Mouse (Mus musculus) lung, adult 2 months (tissue): Measurements from ENCODE around the gene Btf3l4. TPM values are rescaled to one million over a fixed set of nuclear protein-coding genes. Genes with fewer than 3 reads are reported as not detected.

Source experiments
- DNase-seq: peaks from one replicate; pipeline ENCODE4 v3.0.0; 2022
- H3K4me1 ChIP-seq: fragments of 200-500 bp; 2 replicates; pipeline ENCODE4 v1.6.1; 2011; ENCODE audit warnings: low read length; ENCODE audit not compliant: control insufficient read depth, insufficient read depth
- H3K4me3 ChIP-seq: fragments of 200-500 bp; replicated peaks from 2 replicates; pipeline ENCODE3; 2011; ENCODE audit warnings: low read depth, mild to moderate bottlenecking, control low read depth, low read length; ENCODE audit errors: extremely low read depth
- CTCF ChIP-seq: fragments of 200-500 bp; IDR thresholded peaks from 2 replicates; pipeline ENCODE4 v1.5.1; 2011; ENCODE audit warnings: mild to moderate bottlenecking, low read length, control low read depth; ENCODE audit not compliant: insufficient read depth
- POLR2A ChIP-seq: fragments of 200-500 bp; IDR thresholded peaks from 2 replicates; pipeline ENCODE4 v1.6.1; 2011; ENCODE audit warnings: low read depth, mild to moderate bottlenecking, control low read depth, low read length, borderline replicate concordance; ENCODE audit errors: extremely low read depth
- WGBS: fragments of 180-500 bp; shearing (Covaris S2); methylation state at CpG from one replicate; pipeline ENCODE4 v1.1.7; 2018; 5-methylcytosine and 5-hydroxymethylcytosine counted together
- polyA plus RNA-seq: library from polyadenylated mRNA; depleted of rRNA; stranded (reverse); fragments of >200 nt; gene quantifications from 2 replicates; pipeline ENCODE4 v1.2.3, GENCODE M21; 2012

The Btf3l4 gene
- polyA plus RNA-seq, 1 experiment, result 12.8 TPM

- no peak for DNase-seq
- Histone ChIP-seq H3K4me3 (no peak overlapping the region), H3K4me1 (peaks cover 8% of the 10 kb centered on the region)
- no peak for TF ChIP-seq CTCF
- TF ChIP-seq POLR2A, result no peak
- 46% methylated on average over 5 of the region's 5 CpGs for WGBS
Observed at GRCm38 (mm10) chr4:108845824-108846569, 12.6 kb upstream of the Btf3l4 start.

- Histone ChIP-seq H3K4me1 (0 out of 2 replicates have a peak, but pooled peaks cover 2% of the 10 kb centered on the region), H3K4me3 (no peak overlapping the region)
- TF ChIP-seq POLR2A (no peak), CTCF (no peak)
- DNase-seq, result no peak
Observed at GRCm38 (mm10) chr4:108843336-108843735, 9.9 kb upstream of the Btf3l4 start.

- TF ChIP-seq POLR2A (no peak), CTCF (no peak)
- no peak for DNase-seq
- Histone ChIP-seq H3K4me3 (no peak overlapping the region), H3K4me1 (0 out of 2 replicates have a peak, but pooled peaks cover 3% of the 10 kb centered on the region)
- 61% methylated on average over 7 of the region's 7 CpGs for WGBS
Observed at GRCm38 (mm10) chr4:108841920-108842578, 8.6 kb upstream of the Btf3l4 start.

DNA sequence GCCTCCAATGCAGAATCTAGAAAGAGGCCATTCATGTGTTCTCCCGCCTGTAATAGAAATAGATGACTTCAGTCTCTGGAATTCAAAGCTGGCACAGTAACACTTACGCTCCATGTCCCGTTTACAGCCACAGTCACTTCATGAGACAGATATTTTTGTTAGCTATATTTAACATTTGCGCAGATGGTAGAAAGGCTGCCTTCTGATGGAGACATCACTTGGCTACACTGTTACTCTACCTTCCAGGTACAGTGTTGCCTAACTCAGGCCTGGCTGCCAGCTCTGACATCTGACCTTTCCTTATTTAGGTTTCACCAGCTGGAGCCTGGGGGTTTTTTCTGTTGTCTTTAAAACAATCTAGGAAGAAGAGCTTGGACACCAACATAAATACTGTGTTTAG lies 4.6 kb upstream of the Btf3l4 start:
- no peak overlapping the region for H3K4me3 ChIP-seq
- WGBS, result 35% methylated on average over 4 of the region's 4 CpGs
- no peak for DNase-seq

GRCm38 (mm10) chr4:108835496-108835895 lies 2.1 kb upstream of the Btf3l4 start:
- WGBS, result 39% methylated on average over 3 of the region's 3 CpGs
- Histone ChIP-seq H3K4me1 (peaks cover 7% of the 10 kb centered on the region; the same call in 1 of the 2 replicates), H3K4me3 (peak overlapping the region; percentile 97)
- no peak for TF ChIP-seq POLR2A
- TF ChIP-seq CTCF, result no peak
- no peak for DNase-seq

More for the DNA sequence above, 4.6 kb upstream of the Btf3l4 start:
- H3K4me1 ChIP-seq, result peaks cover 7% of the 10 kb centered on the region; the same call in 1 of the 2 replicates
- TF ChIP-seq POLR2A (no peak), CTCF (no peak)

DNA sequence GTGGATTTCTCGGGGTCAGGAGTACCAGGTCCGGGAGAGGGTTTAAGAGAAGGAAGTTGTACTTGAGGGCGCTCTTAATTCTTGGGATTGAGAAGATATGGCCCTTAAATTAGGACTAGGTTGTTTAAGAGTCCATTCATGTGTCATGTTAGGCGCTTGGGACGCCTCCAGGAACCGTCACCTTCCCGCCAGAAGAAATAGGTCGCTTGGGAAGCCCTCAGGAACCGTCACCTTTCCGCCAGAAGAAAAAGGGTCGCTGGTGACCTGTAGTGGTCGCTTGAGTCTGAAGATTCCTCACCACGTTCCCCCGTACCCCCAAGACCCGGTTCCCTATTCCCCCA lies 1.5 kb upstream of the Btf3l4 start:
- WGBS, result under 1% methylated on average over 15 of the region's 15 CpGs
- DNase-seq, result no peak
- TF ChIP-seq POLR2A (no peak), CTCF (no peak)

DNA sequence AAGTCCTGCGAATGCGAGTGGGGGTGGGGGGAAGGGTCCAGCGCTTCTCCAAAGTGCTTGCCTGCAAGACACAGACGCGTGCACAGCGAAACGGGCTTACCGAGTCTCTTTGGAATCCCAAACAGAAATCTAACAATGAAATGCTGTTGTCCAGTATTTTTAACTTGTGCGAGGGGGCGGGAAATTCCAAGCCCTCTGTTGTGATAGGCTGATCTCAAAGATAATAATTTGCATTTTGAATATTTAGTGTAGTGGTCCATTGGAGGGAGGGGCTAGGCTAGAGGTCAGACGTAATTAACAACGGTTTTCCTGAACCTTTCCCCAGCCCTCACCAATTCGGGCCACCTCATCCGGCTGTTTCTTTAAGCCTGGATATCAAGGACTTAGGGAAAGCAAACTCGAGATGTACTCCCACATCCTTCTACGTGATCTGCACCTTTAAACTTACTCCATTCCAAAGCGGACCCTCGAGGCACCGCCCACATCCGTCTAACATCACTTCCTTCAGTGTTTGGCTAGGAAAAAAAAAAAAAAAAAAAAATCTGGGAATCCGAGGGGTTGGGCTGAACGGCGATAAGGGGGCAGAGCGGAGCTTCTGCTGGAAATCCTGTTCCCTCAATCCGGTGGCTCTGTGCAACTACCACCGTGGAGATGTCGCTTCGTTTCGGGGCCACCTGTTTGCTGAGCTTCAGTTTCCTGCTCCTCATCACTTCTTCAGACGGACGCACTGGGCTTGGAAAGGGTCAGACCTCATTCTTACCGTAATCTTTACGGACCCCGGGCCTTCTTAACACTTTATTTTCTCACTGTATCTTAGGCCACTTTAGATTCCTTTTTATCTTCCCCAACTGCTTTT lies 929 bp upstream of the Btf3l4 start, which contains the start of gene Txndc12:
Gene Txndc12 (plus strand): TSS at position 487 of the 856 bp plus-strand sequence.
- no peak for TF ChIP-seq CTCF
- TF ChIP-seq POLR2A, result peak; percentile 72; the same call in 1 of the 2 replicates
- peaks cover 10% of the 10 kb centered on the region; the same call in 1 of the 2 replicates for H3K4me1 ChIP-seq
- under 1% methylated on average over 34 of the region's 34 CpGs for WGBS
- H3K4me3 ChIP-seq, result peak within 1 kb of the TSS; percentile 97
- DNase-seq, result peak; percentile 83

More for the DNA sequence above, 1.5 kb upstream of the Btf3l4 start:
- peak overlapping the region; percentile 97 for H3K4me3 ChIP-seq
- H3K4me1 ChIP-seq, result peaks cover 10% of the 10 kb centered on the region; the same call in 1 of the 2 replicates

DNA sequence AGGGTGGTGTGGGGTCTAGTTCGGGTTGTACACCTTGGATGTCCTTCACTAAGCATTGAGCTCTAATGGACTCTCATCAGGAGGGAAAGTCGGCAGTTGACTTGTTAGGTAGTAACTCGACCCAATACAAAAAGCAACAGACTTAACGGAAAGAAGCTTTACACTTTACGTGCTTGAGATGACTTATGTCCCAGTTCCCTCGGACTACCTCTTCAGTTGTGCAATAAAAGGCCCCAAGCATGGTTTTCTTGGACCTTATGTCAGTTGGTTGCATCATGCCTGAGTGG lies 357 bp upstream of the Btf3l4 start:
- Histone ChIP-seq H3K4me1 (peaks cover 10% of the 10 kb centered on the region; the same call in 1 of the 2 replicates), H3K4me3 (peak overlapping the region; percentile 97)
- DNase-seq, result no peak
- 0% methylated on average over 6 of the region's 6 CpGs for WGBS
- no peak for TF ChIP-seq CTCF
- TF ChIP-seq POLR2A, result no peak

DNA sequence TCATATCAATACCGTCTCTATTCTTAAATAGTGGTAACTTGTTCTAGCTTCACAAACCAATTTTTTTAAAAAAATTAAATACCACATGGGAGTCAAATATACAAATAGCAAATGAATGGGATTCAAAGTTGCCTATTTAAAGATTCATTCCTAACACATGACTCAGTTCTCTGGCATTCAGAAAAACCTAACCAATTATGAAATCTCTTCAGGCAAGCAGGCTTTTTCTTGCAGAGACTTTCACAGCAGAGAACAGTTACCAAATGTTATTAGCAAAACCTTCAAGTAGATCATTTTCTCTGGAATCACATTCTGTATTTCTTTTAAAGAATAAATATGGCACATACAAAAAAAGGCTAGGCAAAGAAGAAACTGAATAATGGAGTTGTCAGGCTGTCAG lies 2.7 kb downstream of the Btf3l4 start:
- no peak for DNase-seq
- no peak for TF ChIP-seq POLR2A
- TF ChIP-seq CTCF, result no peak
- Histone ChIP-seq H3K4me1 (peaks cover 6% of the 10 kb centered on the region; the same call in 1 of the 2 replicates), H3K4me3 (no peak overlapping the region)
- 67% methylated on average over 1 of the region's 1 CpGs for WGBS
